Mouse (Mus musculus) gastrocnemius, adult 2 months (tissue): ENCODE measurements around the gene St8sia2. TPM values are rescaled to one million over a fixed set of nuclear protein-coding genes. Genes with fewer than 3 reads are reported as not detected.

ENCODE experiments used
- DNase-seq: peaks from one replicate; pipeline ENCODE4 v3.0.0; 2022
- H3K27ac ChIP-seq: fragments of 200-600 bp; 2 replicates; pipeline ENCODE4 v1.8.1; 2022; ENCODE audit warnings: mild to moderate bottlenecking
- H3K4me3 ChIP-seq: fragments of 200-600 bp; 2 replicates; pipeline ENCODE4 v1.8.1; 2022; ENCODE audit warnings: mild to moderate bottlenecking, moderate library complexity
- CTCF ChIP-seq: fragments of 200-600 bp; IDR thresholded peaks from 2 replicates; pipeline ENCODE4 v1.8.1; 2022; ENCODE audit warnings: antibody characterized with exemption, mild to moderate bottlenecking, moderate library complexity
- intact Hi-C: fragments of 180-260 bp; cut with DNase I; formaldehyde crosslinking; loops from one replicate; pipeline ENCODE4 v1.15.1; 2025
- total RNA-seq, 2 experiments: library from RNA; stranded (reverse); gene quantifications; 2 replicates each; pipeline ENCODE4 v1.2.3; 2021

St8sia2 gene
- total RNA-seq, 2 experiments from 2014 or later = 0.33 to 0.42 TPM

DNA sequence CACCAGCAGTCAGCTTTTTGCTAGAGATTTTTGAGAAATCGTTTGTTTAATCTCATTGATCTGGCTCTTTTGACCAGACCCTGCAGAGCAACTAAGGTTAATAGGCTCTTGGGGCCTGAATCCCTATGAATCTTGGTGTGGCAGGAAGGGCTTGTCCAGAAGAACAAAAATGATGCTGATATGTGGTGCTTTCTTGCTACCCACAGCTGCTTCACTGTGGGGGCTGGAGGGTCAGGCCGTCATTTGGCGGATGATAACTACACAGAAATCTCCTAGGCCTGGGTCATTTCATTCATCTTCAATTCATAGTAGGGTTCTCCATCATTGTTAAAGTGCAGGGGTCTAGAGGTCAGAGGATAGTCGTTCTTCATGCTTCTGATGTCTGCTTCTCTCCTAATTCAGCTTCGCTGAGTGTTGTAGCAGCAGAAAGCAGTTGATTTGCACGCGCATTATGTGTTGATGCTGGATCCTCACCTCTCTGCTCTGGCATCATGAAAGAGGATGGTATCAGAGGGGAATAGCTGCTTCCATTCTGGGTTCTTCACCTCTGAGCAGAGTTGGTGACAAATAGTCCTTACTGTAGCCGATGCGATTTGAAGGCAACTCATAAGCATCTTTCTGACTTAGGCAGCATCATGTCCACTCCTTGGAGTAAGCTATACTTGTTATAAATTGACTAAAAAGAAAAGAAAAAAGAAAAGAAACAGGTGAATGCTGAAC, 122.4 kb downstream of the St8sia2 start:
- intact Hi-C loops = no loop called here
- no peak overlapping the region for H3K27ac ChIP-seq
- no peak for TF ChIP-seq CTCF
- H3K4me3 ChIP-seq = no peak overlapping the region
- DNase-seq = no peak

GRCm38 (mm10) chr7:73890466-73890865, 123.0 kb downstream of the St8sia2 start:
- TF ChIP-seq CTCF = no peak
- Histone ChIP-seq H3K27ac (no peak overlapping the region), H3K4me3 (no peak overlapping the region)
- no peak for DNase-seq
- intact Hi-C loops = no loop called here
